Mouse (Mus musculus): Measurements from ENCODE around the gene Spo11. TPM values are rescaled to one million over a fixed set of nuclear protein-coding genes. Genes with fewer than 3 reads are reported as not detected.

Spo11 gene
- total RNA-seq, 1 experiment, result 0.13 TPM

DNA sequence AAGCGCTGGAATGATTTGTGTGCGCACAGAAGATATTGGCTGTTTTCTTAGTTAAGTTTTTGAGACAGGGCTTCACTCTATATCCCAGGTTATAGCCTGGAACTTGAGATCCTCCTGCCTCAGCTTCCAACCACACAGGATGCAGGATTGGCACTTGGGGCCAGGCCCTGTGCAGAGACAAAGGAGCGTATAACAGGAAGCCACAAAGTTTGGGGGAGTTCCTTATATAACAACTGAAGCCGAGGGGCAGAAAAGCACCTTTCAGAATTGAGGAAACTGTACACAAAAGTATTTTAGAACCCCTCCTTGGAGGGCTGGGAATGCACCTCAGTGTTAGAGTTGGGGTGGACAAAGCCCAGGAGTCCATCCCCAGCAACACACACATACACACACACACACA, 61.5 kb downstream of the Spo11 start:
- H3K4me3 ChIP-seq (ENCODE audit: insufficient read depth in 1 of 2, low read depth in 1 of 2, low read length in 2 of 2, poor library complexity in 1 of 2, severe bottlenecking in 1 of 2), result no peak overlapping the region
- in situ Hi-C loops (cut with MboI; ENCODE audit: low sequenced_read_pairs in 2 of 2, unreplicated experiment in 2 of 2), result no loop called here
- peaks cover 14% of the 10 kb centered on the region for H3K36me3 ChIP-seq (ENCODE audit: control insufficient read depth, insufficient read depth, low read length, poor library complexity, severe bottlenecking)
- H3K4me1 ChIP-seq (ENCODE audit: control insufficient read depth in 2 of 2, insufficient read depth in 2 of 2, low read length in 2 of 2, poor library complexity in 1 of 2), result peaks cover 0 to under 1% of the 10 kb centered on the region in 2 experiments; a peak in 1 of 4 replicates
- no peak for TF ChIP-seq ZC3H11A (IDR thresholded peaks at IDR 0.05; ENCODE audit: borderline replicate concordance, low read depth, low read length)
- TF ChIP-seq CHD2 (IDR thresholded peaks at IDR 0.05; ENCODE audit: low read depth, low read length), result no peak
- TF ChIP-seq MAFK (IDR thresholded peaks at IDR 0.05; ENCODE audit: insufficient read depth, low read depth, low read length), result no peak
- no peak for TF ChIP-seq ZNF384 (IDR thresholded peaks at IDR 0.05; ENCODE audit: low read depth, low read length)
- TF ChIP-seq HCFC1 (IDR thresholded peaks at IDR 0.05; ENCODE audit: borderline replicate concordance, insufficient read depth, low read length), result no peak
- H3K9ac ChIP-seq (ENCODE audit: insufficient read depth, low read depth, low read length, poor library complexity, severe bottlenecking), result no peak overlapping the region
- no peak for DNase-seq (ENCODE audit: low read depth, low spot score)
- H3K27ac ChIP-seq (ENCODE audit: insufficient read depth, low read depth, low read length, poor library complexity, severe bottlenecking), result no peak overlapping the region
- H3K9me3 ChIP-seq (ENCODE audit: control insufficient read depth, insufficient read depth, low read depth, low read length), result no peaks in the 10 kb centered on the region

DNA sequence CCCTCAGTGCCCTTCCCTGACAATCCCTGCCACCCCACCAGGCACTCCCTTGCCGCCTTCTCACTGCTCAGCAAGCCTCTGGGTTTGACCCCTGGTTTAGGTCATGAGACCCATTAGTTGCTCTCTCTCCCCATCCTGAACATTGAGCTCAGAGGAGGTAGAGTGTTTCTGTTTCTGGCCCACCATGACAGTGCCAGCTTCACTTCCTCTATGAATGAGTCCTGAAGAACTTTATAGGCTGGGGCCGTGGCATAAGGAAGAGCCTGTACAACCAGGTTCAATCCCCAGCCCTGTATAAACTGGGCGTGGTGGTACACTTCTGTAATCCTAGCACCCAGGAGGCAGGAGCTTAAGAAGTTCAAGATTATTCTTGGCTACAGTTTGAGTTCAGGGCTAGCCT, 63.3 kb downstream of the Spo11 start:
- in situ Hi-C loops (cut with MboI; ENCODE audit: low sequenced_read_pairs in 2 of 2, unreplicated experiment in 2 of 2), result no loop called here
- H3K4me1 ChIP-seq (ENCODE audit: control insufficient read depth in 2 of 2, insufficient read depth in 2 of 2, low read length in 2 of 2, poor library complexity in 1 of 2), result peaks cover 0 to 5% of the 10 kb centered on the region in 2 experiments; a peak in 1 of 4 replicates
- H3K4me3 ChIP-seq (ENCODE audit: insufficient read depth in 1 of 2, low read depth in 1 of 2, low read length in 2 of 2, poor library complexity in 1 of 2, severe bottlenecking in 1 of 2), result no peak overlapping the region
- no peak for DNase-seq (ENCODE audit: low read depth, low spot score)
- H3K27ac ChIP-seq (ENCODE audit: insufficient read depth, low read depth, low read length, poor library complexity, severe bottlenecking), result no peak overlapping the region
- no peak overlapping the region for H3K9ac ChIP-seq (ENCODE audit: insufficient read depth, low read depth, low read length, poor library complexity, severe bottlenecking)
- no peaks in the 10 kb centered on the region for H3K36me3 ChIP-seq (ENCODE audit: control insufficient read depth, insufficient read depth, low read length, poor library complexity, severe bottlenecking)
- H3K9me3 ChIP-seq (ENCODE audit: control insufficient read depth, insufficient read depth, low read depth, low read length), result no peaks in the 10 kb centered on the region
- TF ChIP-seq ZC3H11A (IDR thresholded peaks at IDR 0.05; ENCODE audit: borderline replicate concordance, low read depth, low read length), result no peak

DNA sequence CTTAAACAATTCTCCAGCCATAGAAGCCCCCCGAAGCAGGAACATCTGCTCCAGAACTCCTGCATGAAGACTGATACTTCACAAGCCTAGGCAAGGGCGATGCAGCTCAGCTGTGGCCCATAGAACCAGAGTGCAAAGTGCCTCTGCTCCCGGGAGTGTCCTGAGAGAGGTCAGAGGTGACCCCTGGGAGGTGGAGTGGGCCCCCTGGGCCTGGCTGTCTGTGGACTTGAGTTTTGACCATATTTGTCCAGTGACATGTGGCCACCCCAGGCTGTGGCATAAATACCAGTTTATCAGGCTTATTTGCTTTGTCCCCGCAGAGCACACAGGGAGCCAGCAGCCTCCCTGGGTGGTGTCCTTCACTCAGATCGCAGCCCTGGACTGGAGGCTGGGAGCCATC, 63.7 kb downstream of the Spo11 start:
- no peak overlapping the region for H3K27ac ChIP-seq (ENCODE audit: insufficient read depth, low read depth, low read length, poor library complexity, severe bottlenecking)
- H3K9me3 ChIP-seq (ENCODE audit: control insufficient read depth, insufficient read depth, low read depth, low read length), result no peaks in the 10 kb centered on the region
- DNase-seq (ENCODE audit: low read depth, low spot score), result no peak
- in situ Hi-C loops (cut with MboI; ENCODE audit: low sequenced_read_pairs in 2 of 2, unreplicated experiment in 2 of 2), result no loop called here
- TF ChIP-seq ZNF384 (IDR thresholded peaks at IDR 0.05; ENCODE audit: low read depth, low read length) (no peak), MAFK (IDR thresholded peaks at IDR 0.05; ENCODE audit: insufficient read depth, low read depth, low read length) (no peak), ZC3H11A (IDR thresholded peaks at IDR 0.05; ENCODE audit: borderline replicate concordance, low read depth, low read length) (no peak), CHD2 (IDR thresholded peaks at IDR 0.05; ENCODE audit: low read depth, low read length) (no peak), HCFC1 (IDR thresholded peaks at IDR 0.05; ENCODE audit: borderline replicate concordance, insufficient read depth, low read length) (no peak)
- no peak overlapping the region for H3K9ac ChIP-seq (ENCODE audit: insufficient read depth, low read depth, low read length, poor library complexity, severe bottlenecking)
- H3K4me1 ChIP-seq (ENCODE audit: control insufficient read depth in 2 of 2, insufficient read depth in 2 of 2, low read length in 2 of 2, poor library complexity in 1 of 2), result peaks cover 0 to 5% of the 10 kb centered on the region in 2 experiments; a peak in 1 of 4 replicates
- H3K4me3 ChIP-seq (ENCODE audit: insufficient read depth in 1 of 2, low read depth in 1 of 2, low read length in 2 of 2, poor library complexity in 1 of 2, severe bottlenecking in 1 of 2), result no peak overlapping the region
- H3K36me3 ChIP-seq (ENCODE audit: control insufficient read depth, insufficient read depth, low read length, poor library complexity, severe bottlenecking), result no peaks in the 10 kb centered on the region

DNA sequence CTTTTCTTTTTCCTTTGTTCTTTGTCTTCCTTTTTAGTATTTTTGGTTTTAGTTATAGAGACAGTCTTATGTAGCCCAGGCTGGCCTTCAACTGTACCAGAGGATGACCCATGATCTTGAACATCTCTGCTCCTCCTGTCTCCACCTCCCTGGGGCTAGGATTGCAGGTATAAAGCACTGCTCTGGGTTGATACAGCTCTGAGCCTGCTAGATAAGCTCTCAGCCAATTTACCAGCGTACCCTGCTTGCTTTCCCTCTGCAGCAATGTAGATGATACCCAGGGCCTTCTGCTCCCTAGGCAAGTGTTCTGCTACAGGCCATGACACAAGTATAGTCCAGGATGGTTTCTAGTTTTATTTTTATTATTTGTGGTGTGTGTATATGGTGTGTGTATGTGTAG, 64.4 kb downstream of the Spo11 start:
- no peaks in the 10 kb centered on the region for H3K36me3 ChIP-seq (ENCODE audit: control insufficient read depth, insufficient read depth, low read length, poor library complexity, severe bottlenecking)
- no peak for DNase-seq (ENCODE audit: low read depth, low spot score)
- H3K9me3 ChIP-seq (ENCODE audit: control insufficient read depth, insufficient read depth, low read depth, low read length), result no peaks in the 10 kb centered on the region
- peaks cover 0 to 5% of the 10 kb centered on the region in 2 experiments; a peak in 1 of 4 replicates for H3K4me1 ChIP-seq (ENCODE audit: control insufficient read depth in 2 of 2, insufficient read depth in 2 of 2, low read length in 2 of 2, poor library complexity in 1 of 2)
- no peak for TF ChIP-seq CHD2 (IDR thresholded peaks at IDR 0.05; ENCODE audit: low read depth, low read length)
- no peak for TF ChIP-seq MAFK (IDR thresholded peaks at IDR 0.05; ENCODE audit: insufficient read depth, low read depth, low read length)
- no peak for TF ChIP-seq ZNF384 (IDR thresholded peaks at IDR 0.05; ENCODE audit: low read depth, low read length)
- no peak for TF ChIP-seq ZC3H11A (IDR thresholded peaks at IDR 0.05; ENCODE audit: borderline replicate concordance, low read depth, low read length)
- TF ChIP-seq HCFC1 (IDR thresholded peaks at IDR 0.05; ENCODE audit: borderline replicate concordance, insufficient read depth, low read length), result no peak
- H3K9ac ChIP-seq (ENCODE audit: insufficient read depth, low read depth, low read length, poor library complexity, severe bottlenecking), result no peak overlapping the region
- H3K4me3 ChIP-seq (ENCODE audit: insufficient read depth in 1 of 2, low read depth in 1 of 2, low read length in 2 of 2, poor library complexity in 1 of 2, severe bottlenecking in 1 of 2), result no peak overlapping the region
- in situ Hi-C loops (cut with MboI; ENCODE audit: low sequenced_read_pairs in 2 of 2, unreplicated experiment in 2 of 2), result no loop called here
- H3K27ac ChIP-seq (ENCODE audit: insufficient read depth, low read depth, low read length, poor library complexity, severe bottlenecking), result no peak overlapping the region

DNA sequence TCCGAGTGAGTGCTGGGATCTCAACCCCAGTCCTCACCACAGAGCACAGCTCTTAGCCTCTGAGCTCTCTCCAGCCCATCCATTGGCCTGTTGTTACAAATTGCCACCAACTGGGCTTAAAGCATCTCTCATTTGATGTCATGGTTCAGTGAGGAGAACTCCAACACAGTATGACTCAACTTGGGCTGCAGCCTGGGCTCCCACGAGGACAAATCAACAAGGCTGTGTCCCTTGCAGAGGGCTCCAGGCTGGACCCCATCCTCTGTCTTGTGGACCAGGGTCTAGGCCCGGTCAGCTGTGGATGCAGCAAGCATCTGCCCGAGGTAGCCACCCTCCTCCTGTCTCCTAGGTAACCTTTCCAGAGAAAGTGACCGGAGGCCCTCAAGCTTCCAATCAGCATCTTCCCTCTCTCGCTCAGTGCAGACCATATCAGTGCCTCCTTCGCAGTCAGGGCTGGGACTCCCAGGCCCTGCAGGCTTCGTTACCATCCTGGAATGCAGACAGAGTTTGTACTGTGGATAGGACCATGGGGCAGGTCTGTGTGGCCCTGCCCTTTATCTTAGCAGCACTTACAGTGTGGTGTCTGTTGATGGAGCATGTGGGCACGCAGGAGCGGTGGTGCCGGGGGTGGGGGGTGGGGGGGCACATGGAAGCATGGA, 65.1 kb downstream of the Spo11 start:
- TF ChIP-seq CHD2 (IDR thresholded peaks at IDR 0.05; ENCODE audit: low read depth, low read length) (no peak), ZNF384 (IDR thresholded peaks at IDR 0.05; ENCODE audit: low read depth, low read length) (no peak), MAFK (IDR thresholded peaks at IDR 0.05; ENCODE audit: insufficient read depth, low read depth, low read length) (no peak), HCFC1 (IDR thresholded peaks at IDR 0.05; ENCODE audit: borderline replicate concordance, insufficient read depth, low read length) (no peak), ZC3H11A (IDR thresholded peaks at IDR 0.05; ENCODE audit: borderline replicate concordance, low read depth, low read length) (no peak)
- Histone ChIP-seq H3K36me3 (ENCODE audit: control insufficient read depth, insufficient read depth, low read length, poor library complexity, severe bottlenecking) (no peaks in the 10 kb centered on the region), H3K27ac (ENCODE audit: insufficient read depth, low read depth, low read length, poor library complexity, severe bottlenecking) (no peak overlapping the region), H3K4me3 (ENCODE audit: insufficient read depth in 1 of 2, low read depth in 1 of 2, low read length in 2 of 2, poor library complexity in 1 of 2, severe bottlenecking in 1 of 2) (no peak overlapping the region), H3K4me1 (ENCODE audit: control insufficient read depth in 2 of 2, insufficient read depth in 2 of 2, low read length in 2 of 2, poor library complexity in 1 of 2) (peaks cover 0 to 7% of the 10 kb centered on the region in 2 experiments; a peak in 1 of 4 replicates), H3K9me3 (ENCODE audit: control insufficient read depth, insufficient read depth, low read depth, low read length) (no peaks in the 10 kb centered on the region), H3K9ac (ENCODE audit: insufficient read depth, low read depth, low read length, poor library complexity, severe bottlenecking) (no peak overlapping the region)
- in situ Hi-C loops (cut with MboI; ENCODE audit: low sequenced_read_pairs in 2 of 2, unreplicated experiment in 2 of 2), result no loop called here
- no peak for DNase-seq (ENCODE audit: low read depth, low spot score)
